Comparison of ENCODE assay signal across 23 mouse cellular contexts in genomic region chr17:10698041-10698440, GRCm38 (mm10).
DNase-seq lines count a peak whose midpoint lies in the region; ATAC-seq and TF ChIP-seq lines count a peak whose summit lies in the region.
"Had no signal": no experiment of that assay in that cellular context is flagged by ENCODE, and none has a peak within 500 bp of the region (broad histone marks: within the 10 kb centered on the region; RNA-seq: fewer than 3 reads in every experiment).

No protein-coding gene starts in this region.

- no peak for TF ChIP-seq CTCF in liver, adult 2 months (IDR thresholded peaks at IDR 0.05; ENCODE audit: low read depth, low read length)
- TF ChIP-seq CTCF in liver, postnatal 0 days (IDR thresholded peaks at IDR 0.05; ENCODE audit: low read depth), result no peak

- intact Hi-C loops in heart, postnatal 14 days (cut with DNase I), result no loop called here

- H3K4me2 ChIP-seq in heart, embryonic 11.5 days, result no peak overlapping the region
- no peak overlapping the region for H3K4me2 ChIP-seq in liver, postnatal 0 days (ENCODE audit: low read depth, low read length)
- H3K4me2 ChIP-seq: embryonic facial prominence, embryonic 13.5 days; heart, embryonic 13.5 days; hindbrain, embryonic 14.5 days; neural tube, embryonic 13.5 days had no signal

- TF ChIP-seq EP300 in liver, postnatal 0 days (IDR thresholded peaks at IDR 0.05; ENCODE audit: low read depth), result no peak

- H3K9ac ChIP-seq in heart, embryonic 11.5 days (ENCODE audit: low read depth, low read length), result no peak overlapping the region
- no peak overlapping the region for H3K9ac ChIP-seq in liver, adult 2 months (ENCODE audit: low read depth, low read length)
- no peak overlapping the region for H3K9ac ChIP-seq in liver, postnatal 0 days (replicated peaks)
- H3K9ac ChIP-seq: embryonic facial prominence, embryonic 13.5 days; heart, embryonic 13.5 days; hindbrain, embryonic 14.5 days; neural tube, embryonic 13.5 days had no signal

- no peak overlapping the region for H3K27ac ChIP-seq in heart, embryonic 11.5 days (ENCODE audit: low read depth, low read length)
- H3K27ac ChIP-seq in liver, adult 2 months (replicated peaks; ENCODE audit: insufficient read depth, low read depth, low read length), result no peak overlapping the region
- H3K27ac ChIP-seq in liver, postnatal 0 days (ENCODE audit: low read depth), result no peak overlapping the region
- H3K27ac ChIP-seq: embryonic facial prominence, embryonic 13.5 days; heart, embryonic 13.5 days; hindbrain, embryonic 14.5 days; neural tube, embryonic 13.5 days had no signal

- peak; percentile 70 to 76 for DNase-seq in adrenal gland, adult (ENCODE audit: inconsistent age in 2 of 2, low spot score in 1 of 2)
- DNase-seq in adrenal gland, postnatal 4 days (ENCODE audit: low spot score in 2 of 2), result no peak
- peak; percentile 14 for DNase-seq in heart, adult 8-10 months (ENCODE audit: low spot score)
- peak; percentile 76 for DNase-seq in liver, adult 2 months (ENCODE audit: extremely low read depth, low read depth, low spot score)
- no peak for DNase-seq in liver, postnatal 0 days
- peak; percentile 14 for DNase-seq in heart, postnatal 14 days
- no peak for DNase-seq in spleen, postnatal 10 days (ENCODE audit: low spot score in 2 of 2)
- DNase-seq: cerebellum, adult 11 months; cerebellum, postnatal 25 days; gastrocnemius, postnatal 14 days; kidney, postnatal 25 days; layer of hippocampus, adult 9-11 months; lung, postnatal 36 days; right cerebral cortex, postnatal 25 days; thymus, postnatal 36 days had no signal

- H3K79me2 ChIP-seq in liver, adult 2 months (ENCODE audit: control insufficient read depth, insufficient read depth, low read length), result no peaks in the 10 kb centered on the region

- no peaks in the 10 kb centered on the region for H3K9me3 ChIP-seq in heart, embryonic 11.5 days (replicated peaks; ENCODE audit: control insufficient read depth, low read length)
- no peaks in the 10 kb centered on the region for H3K9me3 ChIP-seq in liver, postnatal 0 days (ENCODE audit: low read length)
- H3K9me3 ChIP-seq: embryonic facial prominence, embryonic 13.5 days; G1E; heart, embryonic 13.5 days; neural tube, embryonic 13.5 days had no signal

- ATAC-seq in heart, embryonic 11.5 days (replicated peaks; ENCODE audit: insufficient number of reproducible peaks, low FRiP score, low TSS enrichment), result no peak
- no peak for ATAC-seq in liver, postnatal 0 days
- ATAC-seq: CD4-positive, CD25-positive, alpha-beta regulatory T cell, adult 4 months; intestine, embryonic 16.5 days had no signal

- no peaks in the 10 kb centered on the region for H3K36me3 ChIP-seq in heart, embryonic 11.5 days (ENCODE audit: control insufficient read depth, insufficient read depth, low read length)
- no peaks in the 10 kb centered on the region for H3K36me3 ChIP-seq in liver, adult 2 months (ENCODE audit: control insufficient read depth, insufficient read depth, low read length)
- no peaks in the 10 kb centered on the region for H3K36me3 ChIP-seq in liver, postnatal 0 days (replicated peaks; ENCODE audit: insufficient read depth, low read length)
- H3K36me3 ChIP-seq: embryonic facial prominence, embryonic 13.5 days; G1E; heart, embryonic 13.5 days; neural tube, embryonic 13.5 days had no signal

- no peak overlapping the region for H3K4me3 ChIP-seq in heart, embryonic 11.5 days (ENCODE audit: low read depth, low read length)
- no peak overlapping the region for H3K4me3 ChIP-seq in liver, adult 2 months (ENCODE audit: insufficient read depth, low read depth, low read length)
- H3K4me3 ChIP-seq in liver, postnatal 0 days (ENCODE audit: low read depth, low read length), result no peak overlapping the region
- H3K4me3 ChIP-seq: embryonic facial prominence, embryonic 13.5 days; heart, embryonic 13.5 days; neural tube, embryonic 13.5 days had no signal

- 42% methylated on average over 8 of the region's 8 CpGs for WGBS in heart, embryonic 11.5 days (ENCODE audit: insufficient replicate concordance)
- WGBS in liver, adult 2 months, result 41% methylated on average over 8 of the region's 8 CpGs
- WGBS in liver, postnatal 0 days (ENCODE audit: insufficient replicate concordance), result 58% methylated on average over 8 of the region's 8 CpGs

- H3K4me1 ChIP-seq in heart, embryonic 11.5 days (ENCODE audit: control insufficient read depth, insufficient read depth, low read length), result no peaks in the 10 kb centered on the region
- no peaks in the 10 kb centered on the region; the same call in 1 of the 2 replicates for H3K4me1 ChIP-seq in liver, adult 2 months (ENCODE audit: control insufficient read depth, insufficient read depth, low read length)
- no peaks in the 10 kb centered on the region for H3K4me1 ChIP-seq in liver, postnatal 0 days (ENCODE audit: insufficient read depth)
- H3K4me1 ChIP-seq: heart, embryonic 13.5 days had no signal

- no peak for TF ChIP-seq POLR2A in liver, adult 2 months (IDR thresholded peaks at IDR 0.05; ENCODE audit: extremely low read depth, insufficient read depth, low read length)

- H3K27me3 ChIP-seq in heart, embryonic 11.5 days (ENCODE audit: control insufficient read depth, insufficient read depth, low read length), result no peaks in the 10 kb centered on the region
- no peaks in the 10 kb centered on the region for H3K27me3 ChIP-seq in liver, adult 2 months (ENCODE audit: control insufficient read depth, insufficient read depth, low read length)
- no peaks in the 10 kb centered on the region for H3K27me3 ChIP-seq in liver, postnatal 0 days (ENCODE audit: insufficient read depth, low read length)
- H3K27me3 ChIP-seq: embryonic facial prominence, embryonic 13.5 days; heart, embryonic 13.5 days; neural tube, embryonic 13.5 days had no signal

Comparison
In these comparisons a context has a peak if more than half of its experiments do, and no peak if none do; other contexts are left out.
1. DNase-seq: peak in adrenal gland, adult (2 of 2), heart, adult 8-10 months (single experiment), liver, adult 2 months (single experiment) and heart, postnatal 14 days (2 of 2); none in adrenal gland, postnatal 4 days (0 of 2), liver, postnatal 0 days (single experiment) and spleen, postnatal 10 days (0 of 2).